Mouse (Mus musculus) gastrocnemius, postnatal 4 days (tissue): Measurements from ENCODE around the gene Hist2h3c2. TPM values are rescaled to one million over a fixed set of nuclear protein-coding genes. Genes with fewer than 3 reads are reported as not detected.
A peak's percentile ranks its signal among the peaks of the same experiment; 100 is the strongest.
"Not testable (repeated sequence)": the region's sequence is repeated elsewhere in the genome, so short reads cannot be mapped to it uniquely, and the experiment has no call there.

Experiments used
- DNase-seq, 2 experiments: peaks; one replicate each; pipeline ENCODE4 v3.0.0; 2021 to 2022; ENCODE audit warnings: low spot score in 2 of 2, mixed read lengths in 2 of 2
- long read RNA-seq, 2 experiments: library from polyadenylated mRNA; stranded (forward); transcript quantifications; one replicate each; pipeline ENCODE4 v2.0.0; 2021
- total RNA-seq, 2 experiments: library from RNA; stranded (reverse); gene quantifications; 2 replicates each; pipeline ENCODE4 v1.2.3; 2021

The Hist2h3c2 gene
- total RNA-seq: 100 to 1,000 TPM; 150 TPM
- long read RNA-seq, experiment 1: 0 reads
- long read RNA-seq, experiment 2: 0 reads

DNA sequence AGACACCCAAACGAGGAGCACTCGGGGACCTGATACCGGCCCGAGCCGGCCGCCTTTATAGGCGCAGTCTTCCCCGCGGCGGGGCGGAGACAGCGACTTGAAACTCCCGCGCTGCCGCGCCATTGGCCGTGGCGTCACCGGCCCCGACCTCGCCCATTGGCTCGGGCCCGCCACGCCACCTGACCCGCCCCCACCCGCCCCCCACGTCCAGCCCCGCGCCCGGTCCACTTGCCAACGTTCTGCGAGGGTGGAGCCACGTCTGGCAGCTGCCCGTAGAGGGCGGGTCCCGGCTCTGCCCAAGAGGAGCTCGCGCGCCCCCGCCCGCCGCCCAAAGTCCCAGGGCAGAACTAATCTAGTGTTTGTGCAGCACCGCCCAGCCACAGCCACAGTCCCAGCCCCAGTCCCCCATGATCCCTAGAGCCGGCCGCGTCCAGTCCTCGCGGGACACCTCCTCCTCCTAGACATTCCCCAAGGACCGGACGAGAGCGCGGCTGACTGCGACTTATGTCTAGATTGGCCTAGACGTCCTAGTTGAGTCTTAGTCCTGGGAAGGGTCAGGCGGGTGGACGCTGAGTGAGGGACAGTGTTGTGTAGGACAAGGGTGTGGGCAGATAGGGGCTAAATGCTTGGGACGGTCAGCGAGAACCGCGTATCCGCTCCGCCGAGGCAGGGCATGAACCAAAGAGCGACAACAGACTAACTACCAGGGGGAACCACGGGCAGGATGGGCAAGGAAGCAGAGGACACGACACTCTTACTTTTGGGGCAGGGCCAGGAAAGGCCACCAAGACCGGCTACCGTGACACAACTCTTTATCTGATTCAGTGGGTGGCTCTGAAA lies at the start of gene Hist2h3c2:
Gene Hist2h3c2 (minus strand): TSS at position 174 of the 840 bp plus-strand sequence.
- DNase-seq: peak in 1 of 2 experiments; percentile 41

- DNase-seq: not testable (repeated sequence)
Observed at GRCm38 (mm10) chr3:96287334-96287733, 48.4 kb upstream of the Hist2h3c2 start.

- no peak for DNase-seq
Observed at GRCm38 (mm10) chr3:96284457-96284856, 45.5 kb upstream of the Hist2h3c2 start.

DNA sequence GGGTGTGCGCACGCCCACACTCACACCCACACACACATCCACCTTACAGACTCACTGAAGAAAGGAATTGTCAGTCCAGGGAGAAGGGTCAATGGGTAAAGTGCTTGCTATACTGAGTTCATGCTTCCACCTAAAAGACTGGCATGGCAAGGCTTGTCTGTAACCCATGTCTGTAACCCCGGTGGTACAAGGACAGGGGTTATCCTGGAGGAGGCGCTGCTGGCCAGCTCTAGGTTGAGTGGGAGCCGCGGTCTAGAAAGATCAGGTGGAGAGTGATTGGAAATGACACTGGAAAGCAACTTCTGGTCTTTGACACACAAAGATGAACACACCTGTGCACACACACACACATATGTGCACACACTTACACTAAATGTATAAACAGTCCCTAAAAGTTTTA lies 41.7 kb upstream of the Hist2h3c2 start:
- no peak for DNase-seq

DNA sequence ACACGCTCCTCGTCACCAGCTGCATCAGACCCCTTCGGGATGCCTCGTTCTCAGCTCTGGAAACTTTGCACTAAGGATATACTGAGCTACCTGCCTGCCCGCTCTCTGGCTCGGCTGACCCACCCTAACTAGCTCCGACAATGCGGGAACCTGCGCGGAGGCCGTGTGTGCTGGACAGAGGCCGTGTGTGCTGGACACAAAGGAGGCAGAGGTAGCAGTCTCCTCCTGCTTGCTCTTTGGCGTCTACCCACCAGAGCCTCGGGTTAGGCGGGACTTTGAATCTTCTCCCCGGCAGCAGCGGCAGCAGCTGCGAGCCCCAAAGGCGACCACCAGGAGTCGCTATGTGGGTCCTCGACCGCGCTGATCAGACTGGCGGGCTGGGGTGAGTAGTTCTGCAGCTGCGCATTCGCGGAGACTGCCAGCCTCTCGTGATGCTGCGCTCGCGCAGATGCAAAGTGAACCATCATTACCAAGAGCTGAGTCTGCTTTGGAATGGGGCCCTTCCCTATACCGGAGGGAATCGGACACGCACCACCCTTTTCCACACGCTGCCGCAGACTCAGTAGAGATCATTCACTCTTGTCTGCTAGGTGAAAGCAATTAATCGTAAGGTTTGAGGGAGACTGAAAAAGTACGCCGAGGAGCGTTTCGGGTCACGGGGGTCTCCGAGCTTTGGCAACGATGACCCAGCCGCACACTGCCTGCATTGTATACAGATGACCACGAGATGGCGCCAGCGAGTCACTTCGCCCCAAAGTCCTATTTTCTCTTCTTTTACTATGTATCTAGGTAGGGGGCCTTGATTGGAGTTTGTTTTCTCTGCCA lies 39.1 kb upstream of the Hist2h3c2 start:
- peak; percentile 87 to 95 for DNase-seq

- peak in 1 of 2 experiments; percentile 55 for DNase-seq
Observed at GRCm38 (mm10) chr3:96277428-96277799, 38.5 kb upstream of the Hist2h3c2 start.

GRCm38 (mm10) chr3:96273591-96274465 lies 34.9 kb upstream of the Hist2h3c2 start:
- DNase-seq: no peak

DNA sequence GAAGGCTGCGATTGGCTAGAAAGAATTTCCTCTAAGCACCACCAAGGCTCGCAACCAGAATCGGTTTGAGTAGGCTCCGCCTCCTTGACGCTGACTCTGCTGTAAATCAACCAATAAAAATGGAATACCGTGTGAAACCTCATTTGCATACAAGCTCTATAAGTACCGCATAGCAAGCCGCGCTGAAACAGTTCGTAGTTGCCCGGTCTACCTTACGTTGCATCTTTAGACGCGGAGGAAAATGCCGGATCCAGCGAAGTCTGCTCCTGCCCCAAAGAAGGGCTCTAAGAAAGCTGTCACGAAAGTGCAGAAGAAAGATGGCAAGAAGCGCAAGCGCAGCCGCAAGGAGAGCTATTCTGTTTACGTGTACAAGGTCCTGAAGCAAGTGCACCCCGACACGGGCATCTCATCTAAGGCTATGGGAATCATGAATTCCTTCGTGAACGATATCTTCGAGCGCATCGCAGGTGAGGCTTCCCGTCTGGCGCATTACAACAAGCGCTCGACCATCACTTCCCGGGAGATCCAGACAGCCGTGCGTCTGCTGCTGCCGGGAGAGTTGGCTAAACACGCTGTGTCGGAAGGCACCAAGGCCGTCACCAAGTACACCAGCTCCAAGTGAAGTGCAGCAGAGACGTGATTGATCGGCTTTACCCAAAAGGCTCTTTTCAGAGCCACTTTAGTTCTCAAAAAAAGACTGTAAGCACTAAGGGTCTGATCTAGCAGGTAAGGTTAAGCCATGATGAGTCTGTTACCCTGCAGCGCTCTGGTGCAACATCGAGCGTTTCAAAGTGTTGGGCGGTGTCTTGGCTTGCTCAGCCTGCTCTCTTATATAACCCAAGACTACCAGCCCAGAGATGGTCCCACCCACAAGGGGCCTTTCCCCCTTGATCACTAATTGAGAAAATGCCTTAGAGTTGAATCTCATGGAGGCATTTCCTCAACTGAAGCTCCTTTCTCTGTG lies 30.9 kb upstream of the Hist2h3c2 start, which contains the start of gene Hist2h2bb:
Gene Hist2h2bb (plus strand): TSS at position 242 of the 964 bp plus-strand sequence.
- peak; percentile 47 to 82 for DNase-seq

DNA sequence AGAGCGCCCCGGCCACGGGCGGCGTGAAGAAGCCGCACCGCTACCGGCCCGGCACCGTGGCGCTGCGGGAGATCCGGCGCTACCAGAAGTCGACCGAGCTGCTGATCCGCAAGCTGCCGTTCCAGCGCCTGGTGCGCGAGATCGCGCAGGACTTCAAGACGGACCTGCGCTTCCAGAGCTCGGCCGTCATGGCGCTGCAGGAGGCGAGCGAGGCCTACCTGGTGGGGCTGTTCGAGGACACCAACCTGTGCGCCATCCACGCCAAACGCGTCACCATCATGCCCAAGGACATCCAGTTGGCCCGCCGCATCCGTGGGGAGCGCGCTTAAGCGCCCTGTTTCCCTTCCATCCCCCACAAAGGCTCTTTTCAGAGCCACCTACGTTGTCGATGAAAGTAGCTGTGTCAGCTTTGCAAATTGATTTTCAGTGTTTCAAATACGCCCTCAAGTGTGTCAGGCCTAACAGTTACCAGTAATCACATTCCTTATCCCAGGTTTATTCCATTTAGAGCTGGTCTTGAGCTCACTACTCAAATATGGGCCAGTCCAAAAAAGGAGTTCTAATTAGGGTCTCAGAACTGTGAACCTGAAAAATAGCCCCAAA lies 29.9 kb upstream of the Hist2h3c2 start:
- peak in 1 of 2 experiments; percentile 15 for DNase-seq

- DNase-seq: peak; percentile 58 to 78
Observed at GRCm38 (mm10) chr3:96268051-96268775, 29.3 kb upstream of the Hist2h3c2 start, which contains the start of gene Hist2h3b. Hist2h3b (plus strand) TSS chr3:96268654.

GRCm38 (mm10) chr3:96267541-96267940 lies 28.6 kb upstream of the Hist2h3c2 start:
- DNase-seq: no peak

DNA sequence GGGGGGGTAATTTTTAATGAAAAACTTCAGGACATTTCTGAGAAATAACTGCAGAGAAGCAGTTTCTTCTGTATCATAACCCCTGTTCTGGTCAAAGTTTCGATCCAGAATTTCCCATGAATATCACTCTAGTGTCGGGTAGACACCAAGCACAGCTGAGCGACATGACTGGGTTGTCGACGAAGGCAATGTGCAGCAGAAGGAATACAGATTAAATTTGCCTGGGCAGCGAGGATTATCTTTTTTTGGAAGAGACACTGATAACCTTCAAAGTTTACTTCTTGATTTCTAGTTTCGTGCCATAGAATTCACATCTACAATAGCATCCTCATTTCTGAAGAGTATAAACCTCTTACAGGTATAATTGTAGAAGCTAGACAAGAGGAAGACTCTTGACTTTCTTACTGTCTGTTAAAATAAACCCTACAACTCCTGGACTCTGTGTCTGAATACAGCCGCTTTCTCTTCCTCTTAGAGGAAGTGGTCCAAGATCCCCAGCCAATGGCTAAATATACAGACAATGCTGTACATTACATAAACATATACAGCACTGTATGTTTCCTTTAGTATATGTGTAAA lies 27.3 kb upstream of the Hist2h3c2 start:
- DNase-seq: no peak

GRCm38 (mm10) chr3:96264404-96264949 lies 25.6 kb upstream of the Hist2h3c2 start:
- DNase-seq: no peak

GRCm38 (mm10) chr3:96263558-96264403 lies 24.9 kb upstream of the Hist2h3c2 start:
- DNase-seq: peak in 1 of 2 experiments; percentile 47

DNA sequence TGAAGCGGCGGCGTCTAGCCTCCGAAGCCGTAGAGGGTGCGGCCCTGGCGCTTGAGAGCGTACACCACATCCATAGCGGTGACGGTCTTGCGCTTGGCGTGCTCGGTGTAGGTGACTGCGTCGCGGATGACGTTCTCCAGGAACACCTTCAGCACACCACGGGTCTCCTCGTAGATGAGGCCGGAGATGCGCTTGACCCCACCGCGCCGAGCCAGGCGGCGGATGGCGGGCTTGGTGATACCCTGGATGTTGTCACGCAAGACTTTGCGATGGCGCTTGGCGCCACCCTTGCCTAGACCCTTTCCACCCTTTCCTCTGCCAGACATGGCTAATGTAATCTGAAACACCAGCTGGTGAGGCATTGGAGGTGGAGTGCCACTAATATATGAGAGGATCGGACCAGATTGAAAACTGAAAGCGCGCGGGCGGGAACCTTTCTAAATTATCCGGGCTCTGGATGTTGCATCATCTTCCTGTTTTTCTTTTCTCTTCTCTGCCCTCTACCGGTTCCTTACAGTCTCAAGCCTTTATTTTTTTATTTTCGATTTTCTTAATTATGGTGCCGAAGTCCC lies 24.1 kb upstream of the Hist2h3c2 start, which contains the start of gene Hist2h4:
Gene Hist2h4 (minus strand): TSS at position 333 of the 572 bp plus-strand sequence.
- DNase-seq: peak; percentile 83 to 92

- peak; percentile 49 to 82 for DNase-seq
Observed at GRCm38 (mm10) chr3:96262216-96262875, 23.4 kb upstream of the Hist2h3c2 start.
